Mouse (Mus musculus) T-helper 1 cell (primary cell): ENCODE measurements at regions not wholly inside any gene's neighbourhood (a gene's known extent, or its start where the extent isn't known, plus 50 kb on each side); places are given as distances from the start of the nearest gene placed in this dataset.

Source experiments
- in situ Hi-C: fragments of 300-600 bp; cut with MboI, MseI; formaldehyde crosslinking; loops from one replicate; pipeline ENCODE4 v1.15.1; 2025; ENCODE audit warnings: high pct_unique_total_duplicates

DNA sequence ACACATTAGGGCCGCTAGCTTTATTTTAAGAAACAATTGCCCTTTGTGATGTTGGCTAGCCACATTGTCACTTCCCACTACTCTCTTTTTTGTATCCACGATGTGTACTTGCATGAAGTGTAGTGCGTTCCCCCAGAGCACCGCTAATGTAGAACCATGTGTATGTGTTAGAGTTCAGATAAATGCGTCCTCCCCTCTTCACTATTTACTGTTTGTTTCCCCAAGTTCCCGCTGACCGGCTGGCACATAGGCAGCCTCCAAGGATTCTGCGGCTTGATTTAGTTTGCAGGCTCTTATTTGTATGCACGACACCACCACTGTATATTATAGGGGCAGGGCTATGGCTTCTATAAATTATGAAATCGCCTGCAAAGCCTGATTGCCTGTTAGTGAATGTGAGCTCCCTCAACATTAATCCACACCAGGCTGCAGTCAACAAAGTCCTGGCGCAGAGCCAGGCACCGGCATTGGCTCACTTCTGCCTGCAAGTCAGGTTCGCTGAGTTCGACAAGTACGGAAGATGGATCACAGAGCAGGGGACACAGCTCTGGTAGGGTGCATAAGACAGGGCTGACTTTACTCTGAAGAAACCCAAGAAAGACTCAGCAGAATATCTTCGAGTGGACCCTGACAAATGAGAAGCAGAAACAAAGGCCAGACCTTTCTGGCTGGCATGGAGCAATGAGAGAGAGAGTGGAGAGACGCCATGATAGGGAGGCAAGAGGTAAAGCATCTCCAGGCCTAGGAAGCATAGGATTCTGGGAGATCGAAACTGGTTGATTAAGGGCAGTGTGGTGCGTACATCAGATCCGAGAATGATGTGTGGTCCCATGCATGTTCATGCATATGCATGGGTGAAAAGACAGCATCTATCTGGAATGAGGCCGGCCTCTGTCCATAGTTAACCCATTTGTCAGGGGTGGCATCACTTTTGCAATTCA lies 85.8 kb upstream of the Pard3b start:
- in situ Hi-C loops, result no loop called here

DNA sequence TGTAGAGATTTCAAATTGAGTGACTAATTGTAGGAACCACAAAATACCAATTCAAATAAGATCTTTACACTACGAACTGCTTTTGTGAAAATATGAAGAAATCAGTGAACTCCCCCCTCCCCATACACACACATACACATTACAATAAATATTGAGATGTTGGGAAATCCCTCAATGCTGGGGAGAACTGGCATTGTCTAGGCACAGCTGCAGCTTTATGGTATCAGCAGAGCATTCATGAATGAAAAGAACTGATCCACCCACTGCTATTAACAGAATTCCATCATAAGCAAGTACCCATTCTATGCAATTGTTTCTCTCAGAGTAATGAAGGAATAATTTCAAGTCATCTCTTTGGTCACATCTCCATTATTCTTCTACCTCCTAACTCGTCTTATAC lies 79.1 kb upstream of the Pard3b start:
- in situ Hi-C loops, result no loop called here

DNA sequence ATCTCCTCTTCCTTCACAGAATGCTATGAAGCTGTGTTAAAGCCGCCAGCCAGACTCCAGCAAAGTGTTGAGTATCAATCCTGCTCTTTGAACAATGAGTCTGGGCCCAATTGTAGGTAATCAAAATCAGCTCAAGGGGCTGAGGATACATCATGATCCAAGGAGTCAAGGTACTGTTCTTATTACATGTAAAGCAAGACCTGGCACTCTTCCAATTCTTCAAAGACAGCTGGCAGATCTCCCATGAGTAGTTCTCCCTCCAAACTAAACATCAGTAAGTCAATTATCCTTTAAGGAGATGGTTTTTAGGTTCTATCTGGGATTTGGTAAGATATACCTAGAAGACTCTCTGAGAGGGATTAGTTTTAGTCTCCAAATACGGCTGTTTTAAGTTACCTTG lies 76.5 kb upstream of the Pard3b start:
- in situ Hi-C loops, result no loop called here

DNA sequence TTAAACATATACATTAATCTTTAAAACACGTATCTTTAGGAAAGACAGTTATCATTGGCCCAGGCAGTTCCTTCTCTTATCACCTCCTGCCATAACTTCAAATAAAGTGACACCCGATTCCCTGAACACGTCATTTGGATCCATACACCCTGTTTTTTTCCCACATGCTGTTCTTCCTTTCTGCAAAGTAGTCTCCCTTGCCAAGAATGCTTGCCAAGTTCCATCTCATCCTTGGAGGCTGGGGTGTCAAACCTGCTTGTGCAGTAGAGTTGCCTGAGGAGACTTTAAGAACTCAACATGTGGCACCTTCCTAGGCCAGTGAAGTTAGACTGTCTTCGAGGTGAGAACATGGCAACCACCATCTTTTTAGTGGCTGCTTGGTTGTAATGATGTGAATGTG lies 73.2 kb upstream of the Pard3b start:
- in situ Hi-C loops, result no loop called here

DNA sequence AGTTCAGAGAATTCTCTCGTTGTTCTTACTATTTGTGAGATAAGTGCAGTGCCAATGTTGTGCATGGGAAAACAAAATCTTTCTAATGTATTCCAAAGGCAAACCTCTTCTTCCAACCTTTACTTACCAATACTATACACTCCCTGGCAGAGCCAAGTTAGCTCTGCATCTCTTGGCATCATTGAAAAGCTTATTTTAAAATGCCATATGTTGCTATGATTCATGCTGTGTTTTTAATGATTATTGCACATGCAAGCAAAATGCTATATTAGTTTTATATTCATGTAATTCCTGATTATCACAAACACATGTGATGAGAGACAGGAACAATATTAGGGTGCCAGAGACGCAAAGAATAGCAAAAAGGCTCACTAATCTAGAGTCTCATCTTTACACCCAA lies 64.3 kb upstream of the Pard3b start:
- in situ Hi-C loops, result no loop called here

DNA sequence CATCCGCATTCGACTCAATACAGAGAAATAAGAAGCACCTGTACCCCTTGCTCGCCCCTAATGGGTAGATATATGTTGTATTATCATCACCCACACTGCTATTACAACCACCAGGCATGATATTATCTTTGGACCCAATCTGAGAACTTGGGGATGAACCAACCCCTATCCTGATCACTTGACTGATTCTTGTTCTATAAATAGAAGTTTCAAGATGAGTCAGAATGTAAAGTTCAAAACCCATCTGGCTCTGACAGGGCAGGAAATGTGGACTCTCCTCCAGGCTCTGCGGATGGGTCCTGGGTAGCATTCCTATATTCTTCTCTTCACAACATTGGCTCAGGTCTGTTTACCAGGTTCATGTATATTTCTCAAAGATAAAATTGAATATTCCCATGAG lies 61.9 kb upstream of the Pard3b start:
- in situ Hi-C loops, result loop anchor here (25.0 kb wide), 1 partner anchor 1786 kb away; no protein-coding TSS in a partner anchor

DNA sequence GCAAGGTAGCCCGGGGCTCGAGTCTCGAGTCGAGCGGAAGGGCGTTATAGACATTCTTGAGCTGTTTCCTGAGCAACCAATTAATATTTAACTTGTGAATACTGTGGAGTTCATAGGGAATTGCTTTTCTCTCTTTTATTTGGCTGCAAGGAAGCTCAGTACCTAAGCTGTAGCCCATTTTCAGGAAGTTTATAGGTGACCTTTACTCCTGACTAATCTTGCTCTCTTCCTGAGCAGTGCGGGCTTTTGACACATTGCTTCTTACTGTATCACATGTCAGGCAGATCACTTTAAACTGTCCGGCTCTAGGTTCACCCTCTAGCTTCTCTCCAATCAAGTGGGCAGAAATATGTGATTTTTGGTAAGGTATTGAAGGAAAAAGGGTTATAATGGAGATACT lies 51.4 kb upstream of the Pard3b start:
- in situ Hi-C loops, result loop anchor here (25.0 kb wide), 1 partner anchor 1775 kb away; no protein-coding TSS in a partner anchor
